Mouse (Mus musculus): ENCODE measurements around the gene Rexo2. TPM values are rescaled to one million over a fixed set of nuclear protein-coding genes. Genes with fewer than 3 reads are reported as not detected.

The Rexo2 gene
- polyA plus RNA-seq, 1 experiment from 2014 or later, result 88.6 TPM

DNA sequence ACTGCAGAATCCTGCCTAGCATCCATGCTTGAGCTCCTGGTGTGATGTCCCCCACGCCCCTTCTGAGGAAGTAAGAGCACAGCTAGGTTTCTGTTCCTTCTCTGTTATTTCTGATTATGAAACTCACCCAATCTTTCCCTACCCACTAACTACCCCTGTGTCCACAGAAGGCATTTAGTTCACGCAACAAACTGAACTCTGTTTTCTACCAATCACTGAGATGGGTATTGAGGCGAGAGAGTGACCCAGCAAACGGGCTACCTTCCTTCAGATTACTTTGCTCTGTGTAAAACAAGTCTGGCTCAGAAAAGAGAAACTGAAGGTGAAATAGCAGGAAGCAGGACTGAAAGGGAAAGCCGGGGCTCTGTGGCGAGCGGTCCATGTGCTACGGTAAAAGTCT is 58.0 kb downstream of the Rexo2 start:
- H3K4me1 ChIP-seq (ENCODE audit: control insufficient read depth, insufficient read depth, low read length), result no peaks in the 10 kb centered on the region
- ATAC-seq (ENCODE audit: low FRiP score, low TSS enrichment), result no peak
- H3K27me3 ChIP-seq (ENCODE audit: control insufficient read depth, insufficient read depth, low read length), result no peaks in the 10 kb centered on the region
- WGBS, result 91% methylated on average over 8 of the region's 8 CpGs
- H3K9ac ChIP-seq (ENCODE audit: low read depth, low read length), result no peak overlapping the region
- H3K36me3 ChIP-seq (ENCODE audit: control insufficient read depth, insufficient read depth, low read length), result no peaks in the 10 kb centered on the region
- no peak overlapping the region for H3K4me2 ChIP-seq (replicated peaks; ENCODE audit: low read depth, low read length)
- H3K27ac ChIP-seq (ENCODE audit: low read depth, low read length), result no peak overlapping the region
- H3K4me3 ChIP-seq (ENCODE audit: low read length), result no peak overlapping the region
- H3K9me3 ChIP-seq (ENCODE audit: control insufficient read depth, low read length), result no peaks in the 10 kb centered on the region

DNA sequence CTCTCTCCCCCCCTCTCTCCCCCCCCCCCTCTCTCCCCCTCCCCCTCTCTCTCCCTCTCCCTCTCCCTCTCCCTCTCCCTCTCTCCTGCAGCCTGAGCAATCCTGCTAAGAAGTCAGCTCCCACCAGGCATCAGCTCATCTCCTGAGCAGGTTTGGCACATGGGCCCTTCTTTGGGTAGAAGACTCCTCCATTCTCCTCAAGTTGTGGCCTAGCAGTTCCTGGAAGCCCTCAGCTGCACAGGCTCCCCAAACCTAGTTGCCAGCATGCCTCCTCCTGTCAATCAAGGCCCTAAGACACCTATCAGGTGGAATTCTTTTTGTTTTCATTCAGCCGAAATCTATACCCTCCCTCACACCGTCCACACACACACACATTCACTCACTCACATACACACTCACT is 58.9 kb downstream of the Rexo2 start:
- ATAC-seq (ENCODE audit: low FRiP score, low TSS enrichment), result no peak
- H3K27me3 ChIP-seq (ENCODE audit: control insufficient read depth, insufficient read depth, low read length), result no peaks in the 10 kb centered on the region
- 78% methylated on average over 2 of the region's 2 CpGs for WGBS
- no peaks in the 10 kb centered on the region for H3K4me1 ChIP-seq (ENCODE audit: control insufficient read depth, insufficient read depth, low read length)
- H3K4me2 ChIP-seq (replicated peaks; ENCODE audit: low read depth, low read length), result no peak overlapping the region
- no peak overlapping the region for H3K9ac ChIP-seq (ENCODE audit: low read depth, low read length)
- no peak overlapping the region for H3K4me3 ChIP-seq (ENCODE audit: low read length)
- no peaks in the 10 kb centered on the region for H3K36me3 ChIP-seq (ENCODE audit: control insufficient read depth, insufficient read depth, low read length)
- H3K9me3 ChIP-seq (ENCODE audit: control insufficient read depth, low read length), result no peaks in the 10 kb centered on the region
- H3K27ac ChIP-seq (ENCODE audit: low read depth, low read length), result no peak overlapping the region

GRCm38 (mm10) chr9:48421029-48421428 is 59.4 kb downstream of the Rexo2 start:
- 60% methylated on average over 2 of the region's 2 CpGs for WGBS

GRCm38 (mm10) chr9:48420437-48420836 is 60.0 kb downstream of the Rexo2 start:
- no peaks in the 10 kb centered on the region for H3K27me3 ChIP-seq (ENCODE audit: control insufficient read depth, insufficient read depth, low read length)
- WGBS, result 86% methylated on average over 7 of the region's 7 CpGs
- H3K4me3 ChIP-seq (ENCODE audit: low read length), result no peak overlapping the region
- no peak for ATAC-seq (ENCODE audit: low FRiP score, low TSS enrichment)
- no peak overlapping the region for H3K27ac ChIP-seq (ENCODE audit: low read depth, low read length)
- no peaks in the 10 kb centered on the region for H3K36me3 ChIP-seq (ENCODE audit: control insufficient read depth, insufficient read depth, low read length)
- no peak overlapping the region for H3K9ac ChIP-seq (ENCODE audit: low read depth, low read length)
- no peak overlapping the region for H3K4me2 ChIP-seq (replicated peaks; ENCODE audit: low read depth, low read length)
- no peaks in the 10 kb centered on the region for H3K4me1 ChIP-seq (ENCODE audit: control insufficient read depth, insufficient read depth, low read length)
- H3K9me3 ChIP-seq (ENCODE audit: control insufficient read depth, low read length), result no peaks in the 10 kb centered on the region

More at GRCm38 (mm10) chr9:48421029-48421428, 59.4 kb downstream of the Rexo2 start:
- H3K4me1 ChIP-seq (ENCODE audit: control insufficient read depth, insufficient read depth, low read length), result no peaks in the 10 kb centered on the region
- ATAC-seq (ENCODE audit: low FRiP score, low TSS enrichment), result no peak
- no peaks in the 10 kb centered on the region for H3K9me3 ChIP-seq (ENCODE audit: control insufficient read depth, low read length)
- no peak overlapping the region for H3K9ac ChIP-seq (ENCODE audit: low read depth, low read length)
- H3K36me3 ChIP-seq (ENCODE audit: control insufficient read depth, insufficient read depth, low read length), result no peaks in the 10 kb centered on the region
- H3K27ac ChIP-seq (ENCODE audit: low read depth, low read length), result no peak overlapping the region
- no peaks in the 10 kb centered on the region for H3K27me3 ChIP-seq (ENCODE audit: control insufficient read depth, insufficient read depth, low read length)
- H3K4me2 ChIP-seq (replicated peaks; ENCODE audit: low read depth, low read length), result no peak overlapping the region
- no peak overlapping the region for H3K4me3 ChIP-seq (ENCODE audit: low read length)

GRCm38 (mm10) chr9:48418829-48419228 is 61.6 kb downstream of the Rexo2 start:
- no peak overlapping the region for H3K9ac ChIP-seq (ENCODE audit: low read depth, low read length)
- no peaks in the 10 kb centered on the region for H3K36me3 ChIP-seq (ENCODE audit: control insufficient read depth, insufficient read depth, low read length)
- no peaks in the 10 kb centered on the region for H3K4me1 ChIP-seq (ENCODE audit: control insufficient read depth, insufficient read depth, low read length)
- no peaks in the 10 kb centered on the region for H3K27me3 ChIP-seq (ENCODE audit: control insufficient read depth, insufficient read depth, low read length)
- 79% methylated on average over 8 of the region's 8 CpGs for WGBS
- no peak overlapping the region for H3K4me3 ChIP-seq (ENCODE audit: low read length)
- no peak overlapping the region for H3K27ac ChIP-seq (ENCODE audit: low read depth, low read length)
- no peaks in the 10 kb centered on the region for H3K9me3 ChIP-seq (ENCODE audit: control insufficient read depth, low read length)
- no peak for ATAC-seq (ENCODE audit: low FRiP score, low TSS enrichment)
- no peak overlapping the region for H3K4me2 ChIP-seq (replicated peaks; ENCODE audit: low read depth, low read length)

Small RNA genes within 50 kb of the gene (microRNA-seq; reads per million reads assigned to microRNA genes)
- gene Gm23653, result not detected

Other genes starting within 250 kb of the Rexo2 start
- gene Nxpe2, start 127.2 kb downstream of the Rexo2 start, polyA plus RNA-seq (2014; fragmentation: Nextera tagmentation; extraction: Ambion mirVana), result 1.1 and 2.2 TPM in 2 replicates
- 129 and 132 TPM in 2 replicates for gene Rbm7, start 14.7 kb upstream of the Rexo2 start, polyA plus RNA-seq (2014; fragmentation: Nextera tagmentation; extraction: Ambion mirVana)
- 41.3 and 45.1 TPM in 2 replicates for gene Gm5617, start 14.8 kb upstream of the Rexo2 start, polyA plus RNA-seq (2014; fragmentation: Nextera tagmentation; extraction: Ambion mirVana)
- gene Nnmt, start 124.5 kb upstream of the Rexo2 start, polyA plus RNA-seq (2014; fragmentation: Nextera tagmentation; extraction: Ambion mirVana), result 0.55 and 1.7 TPM in 2 replicates

Data from kidney, embryonic 14.5 days (tissue).